Mouse (Mus musculus) C2C12 (cell line): Measurements from ENCODE around the gene Rgs13.

Experiments
- CTCF ChIP-seq: IDR thresholded peaks from one replicate; pipeline ENCODE4 v1.5.1; 2011; ENCODE audit not compliant: control insufficient read depth, insufficient read depth, insufficient read length
- MAX ChIP-seq: IDR thresholded peaks from one replicate; pipeline ENCODE4 v1.6.1; 2011; ENCODE audit warnings: mild to moderate bottlenecking, control low read depth
- MYOG ChIP-seq: IDR thresholded peaks from one replicate; pipeline ENCODE4 v1.6.1; 2011; ENCODE audit not compliant: control insufficient read depth, insufficient read length; ENCODE audit errors: extremely low read depth
- USF1 ChIP-seq: IDR thresholded peaks from one replicate; pipeline ENCODE4 v1.6.1; 2011; ENCODE audit warnings: low read depth, mild to moderate bottlenecking, control low read depth, moderate library complexity

GRCm38 (mm10) chr1:144183622-144184021 is 6.5 kb upstream of the Rgs13 start:
- no peak for TF ChIP-seq CTCF
- TF ChIP-seq MAX, result no peak
- TF ChIP-seq USF1, result no peak
- no peak for TF ChIP-seq MYOG
